Mouse (Mus musculus): Measurements from ENCODE around the gene Wdpcp. TPM values are rescaled to one million over a fixed set of nuclear protein-coding genes. Genes with fewer than 3 reads are reported as not detected.
"Not testable (repeated sequence)": the region's sequence is repeated elsewhere in the genome, so short reads cannot be mapped to it uniquely, and the experiment has no call there.

Wdpcp gene
- total RNA-seq (2021), result 10 to 100 TPM; 11.0 to 12.4 TPM

DNA sequence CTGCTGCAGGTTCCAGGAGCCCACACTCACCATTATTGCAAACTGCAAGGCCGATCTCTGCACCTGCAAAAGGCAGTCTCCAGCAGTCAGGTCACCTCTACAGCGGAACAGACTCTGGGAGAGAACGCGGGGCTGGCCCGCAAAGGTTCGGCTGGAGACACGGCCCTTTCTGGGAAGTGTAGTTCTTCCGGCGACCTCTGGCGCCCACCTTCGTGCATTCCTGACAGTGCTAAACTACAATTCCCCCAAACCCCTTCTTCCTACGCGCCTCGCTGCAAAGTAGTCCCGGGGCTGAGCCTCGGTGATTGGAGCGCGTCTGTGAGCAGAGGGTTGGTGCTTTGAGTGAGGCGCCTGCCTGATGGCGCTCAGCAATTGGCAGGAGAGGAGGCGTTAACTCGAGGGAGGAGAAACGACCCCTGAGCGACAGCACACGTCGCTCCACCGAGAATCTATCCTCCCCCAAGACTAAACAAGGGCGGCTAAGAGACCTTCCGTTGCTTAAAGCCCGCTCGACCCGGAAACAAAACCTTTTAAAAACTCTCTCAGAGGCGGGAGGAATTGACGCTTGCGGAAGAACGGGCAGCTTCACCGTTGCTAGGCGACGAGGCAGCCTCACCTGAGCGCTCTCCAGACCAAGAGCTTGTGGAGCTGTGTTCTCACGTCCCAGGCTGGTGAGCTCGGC, at the start of gene Wdpcp, which contains the start of gene Mdh1:
Wdpcp (plus strand) TSS at position 536 of the 682 bp plus-strand sequence.
Mdh1 (minus strand) TSS at position 668 of the 682 bp plus-strand sequence.
- peak; percentile 97 to 98 for DNase-seq

DNA sequence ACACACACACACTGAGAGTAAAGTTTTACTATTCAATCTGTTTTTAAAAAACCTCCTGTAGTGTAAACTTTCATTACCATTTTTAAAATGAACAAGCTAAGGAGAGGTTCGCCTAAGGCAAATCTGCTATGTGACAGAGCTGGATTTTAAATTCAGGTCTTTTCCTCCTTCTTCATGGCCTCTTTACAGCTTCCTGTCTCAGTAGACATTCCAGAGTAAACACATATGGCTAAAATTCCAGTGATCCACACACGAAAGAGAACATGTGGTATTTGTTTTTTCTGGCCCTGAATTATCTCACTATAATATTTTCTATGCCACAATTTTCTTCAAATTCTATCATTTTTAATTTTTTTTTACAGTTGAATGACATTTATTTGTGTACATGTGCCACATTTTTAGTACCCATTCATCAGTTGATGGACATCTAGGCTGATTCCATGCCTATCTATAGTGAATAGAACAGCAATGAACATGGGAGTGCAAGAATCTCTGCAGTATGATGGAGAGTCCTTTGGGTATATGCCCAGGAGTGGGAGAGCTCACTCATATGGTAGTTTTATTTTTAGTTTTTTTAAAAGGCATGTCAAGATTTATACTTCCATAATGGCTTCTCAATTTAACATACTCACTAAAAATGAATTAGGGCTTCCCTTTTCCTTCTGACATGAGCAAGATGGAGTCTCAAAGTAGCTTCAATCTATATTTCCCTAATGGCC, 43.2 kb upstream of the Wdpcp start:
- no peak for DNase-seq

GRCm38 (mm10) chr11:21530856-21531255, 41.2 kb upstream of the Wdpcp start:
- not testable (repeated sequence) for DNase-seq

GRCm38 (mm10) chr11:21540072-21540471, 32.0 kb upstream of the Wdpcp start:
- DNase-seq, result no peak

- no peak for DNase-seq
Observed at GRCm38 (mm10) chr11:21540622-21541021, 31.4 kb upstream of the Wdpcp start.

DNA sequence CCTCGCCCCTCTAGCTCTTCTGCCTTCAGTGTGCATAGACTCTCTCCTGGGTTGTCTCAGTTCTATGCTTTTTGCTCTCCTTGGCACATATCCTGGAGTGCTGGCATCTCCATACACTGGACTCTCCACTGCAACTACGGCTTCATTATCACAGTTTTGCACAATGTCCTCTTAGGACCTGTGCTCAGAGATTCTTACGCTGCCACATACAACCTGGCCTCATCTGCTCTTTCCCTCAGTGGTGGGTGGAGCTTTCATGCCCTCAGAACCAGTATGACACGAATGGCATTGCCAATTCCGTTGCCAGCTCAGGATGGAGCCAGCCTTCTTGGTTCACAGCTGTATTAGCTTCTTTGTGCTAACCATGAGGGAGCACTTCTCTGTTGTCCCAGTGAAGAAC, 29.3 kb upstream of the Wdpcp start:
- DNase-seq, result no peak

- no peak for DNase-seq
Observed at GRCm38 (mm10) chr11:21545021-21545420, 27.0 kb upstream of the Wdpcp start.

- no peak for DNase-seq
Observed at GRCm38 (mm10) chr11:21545951-21546350, 26.1 kb upstream of the Wdpcp start.

DNA sequence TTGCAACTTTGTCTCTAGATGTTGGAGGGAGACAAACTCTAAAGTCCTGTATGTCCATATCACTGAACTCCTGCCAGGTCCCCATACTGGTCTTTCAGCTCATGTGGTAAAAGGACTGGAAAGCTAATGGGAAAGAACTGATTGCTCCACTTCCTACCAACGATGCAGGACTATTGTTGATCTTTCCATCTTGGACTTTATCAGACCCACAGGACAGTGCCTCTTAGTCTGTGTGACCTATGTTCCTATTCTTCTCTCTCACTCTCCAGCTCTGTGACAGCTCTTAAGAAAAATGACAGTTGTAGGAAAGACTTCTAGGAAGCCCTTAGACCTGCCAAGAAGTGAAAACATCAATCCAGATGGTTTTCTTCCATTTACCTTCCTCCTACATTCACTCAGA, 25.4 kb upstream of the Wdpcp start:
- DNase-seq, result no peak

DNA sequence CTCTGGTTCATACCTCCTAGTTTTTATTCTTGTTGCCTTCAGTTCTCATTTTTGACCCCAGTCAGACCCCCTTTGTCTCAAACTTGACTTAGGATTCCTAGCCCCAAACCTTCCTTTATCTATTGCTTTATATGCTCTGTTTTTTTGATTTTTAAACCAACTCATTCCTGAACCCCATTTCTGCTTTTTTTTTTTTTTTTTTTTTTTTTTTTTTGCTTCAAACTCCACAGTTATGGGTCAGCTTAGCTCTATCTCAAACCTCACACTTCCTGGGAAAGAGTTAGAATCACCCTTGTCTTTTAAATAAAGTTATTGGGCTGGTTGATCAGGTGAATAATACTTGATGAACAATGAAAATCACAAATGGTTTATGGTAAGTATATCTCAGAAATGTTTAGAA, 24.5 kb upstream of the Wdpcp start:
- no peak for DNase-seq

GRCm38 (mm10) chr11:21549052-21549451, 23.0 kb upstream of the Wdpcp start:
- no peak for DNase-seq

- no peak for DNase-seq
Observed at GRCm38 (mm10) chr11:21549754-21550153, 22.3 kb upstream of the Wdpcp start.

GRCm38 (mm10) chr11:21550222-21551173, 21.5 kb upstream of the Wdpcp start:
- no peak for DNase-seq

GRCm38 (mm10) chr11:21552049-21552448, 20.0 kb upstream of the Wdpcp start:
- no peak for DNase-seq

- DNase-seq, result no peak
Observed at GRCm38 (mm10) chr11:21559727-21560126, 12.3 kb upstream of the Wdpcp start.

- DNase-seq, result no peak
Observed at GRCm38 (mm10) chr11:21561347-21561746, 10.7 kb upstream of the Wdpcp start.

GRCm38 (mm10) chr11:21563617-21564325, 8.3 kb upstream of the Wdpcp start:
- DNase-seq, result no peak

GRCm38 (mm10) chr11:21564681-21565405, 7.2 kb upstream of the Wdpcp start:
- no peak for DNase-seq

GRCm38 (mm10) chr11:21566934-21567333, 5.1 kb upstream of the Wdpcp start:
- DNase-seq, result no peak

- no peak for DNase-seq
Observed at GRCm38 (mm10) chr11:21567733-21568132, 4.3 kb upstream of the Wdpcp start.

DNA sequence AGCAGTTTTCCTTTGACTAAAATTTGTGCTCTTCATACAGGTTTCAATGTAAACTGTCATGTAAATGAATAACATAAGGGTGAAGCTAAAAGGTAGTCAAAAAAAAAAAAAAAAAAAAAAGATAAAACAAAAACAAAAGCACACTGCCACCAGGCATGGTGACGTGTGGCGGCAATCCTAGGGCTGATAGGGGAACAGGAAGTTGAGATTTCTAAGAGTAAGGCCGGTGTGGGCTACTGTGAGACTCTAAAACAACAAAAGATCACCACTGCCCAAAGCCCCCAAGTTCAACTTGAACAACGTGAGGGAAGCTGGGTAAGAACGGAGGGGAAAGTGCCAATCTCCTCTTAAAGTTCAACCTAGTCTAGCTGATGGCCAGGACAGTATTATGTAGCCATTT, 3.0 kb upstream of the Wdpcp start:
- no peak for DNase-seq

Measured in layer of hippocampus, postnatal 36 days (tissue).